Mouse (Mus musculus) megakaryocyte-erythroid progenitor cell, adult 5-6 weeks (primary cell): ENCODE results near the gene Cbr2. TPM values are rescaled to one million over a fixed set of nuclear protein-coding genes. Genes with fewer than 3 reads are reported as not detected.

Experiments
- ATAC-seq: replicated peaks from 2 replicates; pipeline ENCODE4 v1.8.0; 2016; ENCODE audit warnings: mild to moderate bottlenecking, inconsistent platforms; ENCODE audit not compliant: severe bottlenecking, poor library complexity, low FRiP score, low TSS enrichment
- total RNA-seq, 2 experiments: library from RNA; stranded (forward) in 1 of 2; stranded (reverse) in 1 of 2; fragments of 200-1000, 215-1000 nt in 1 of 2; fragments of >200 nt in 1 of 2; fragmentation: Nextera tagmentation in 1 of 2; gene quantifications; 2 replicates each; pipeline ENCODE4 v1.2.3; 2014 to 2017

Gene Cbr2
- total RNA-seq, 2 experiments from 2014 or later: not detected

- ATAC-seq: no peak
Observed at GRCm38 (mm10) chr11:120736424-120736823, 4.5 kb upstream of the Cbr2 start.

GRCm38 (mm10) chr11:120733521-120733920 is 1.6 kb upstream of the Cbr2 start:
- ATAC-seq: no peak

GRCm38 (mm10) chr11:120731395-120731794 is 519 bp downstream of the Cbr2 start:
- no peak for ATAC-seq

- ATAC-seq: no peak
Observed at GRCm38 (mm10) chr11:120730331-120730870, 1.5 kb downstream of the Cbr2 start.

GRCm38 (mm10) chr11:120729432-120730050 is 2.4 kb downstream of the Cbr2 start:
- ATAC-seq: peak; percentile 56

GRCm38 (mm10) chr11:120728530-120729240 is 3.2 kb downstream of the Cbr2 start:
- ATAC-seq: no peak

- no peak for ATAC-seq
Observed at GRCm38 (mm10) chr11:120727564-120727963, 4.3 kb downstream of the Cbr2 start.

GRCm38 (mm10) chr11:120727169-120727527 is 4.8 kb downstream of the Cbr2 start, which contains the start of gene Dcxr:
TSS of gene Dcxr (minus strand) at chr11:120727281.
- ATAC-seq: peak; percentile 89

- ATAC-seq: peak; percentile 40
Observed at GRCm38 (mm10) chr11:120726243-120727168, 5.4 kb downstream of the Cbr2 start.

- no peak for ATAC-seq
Observed at GRCm38 (mm10) chr11:120723509-120723908, 8.4 kb downstream of the Cbr2 start.

GRCm38 (mm10) chr11:120722761-120723382 is 9.0 kb downstream of the Cbr2 start:
- ATAC-seq: no peak

- ATAC-seq: no peak
Observed at GRCm38 (mm10) chr11:120722067-120722630, 9.8 kb downstream of the Cbr2 start.

GRCm38 (mm10) chr11:120721124-120722066 is 10.5 kb downstream of the Cbr2 start, which contains the start of gene Rac3:
TSS of gene Rac3 (plus strand) at chr11:120721470.
- peak; percentile 35; the same call in 1 of the 2 replicates for ATAC-seq

GRCm38 (mm10) chr11:120720450-120720849 is 11.5 kb downstream of the Cbr2 start:
- peak; percentile 76 for ATAC-seq

GRCm38 (mm10) chr11:120719841-120720376 is 12.0 kb downstream of the Cbr2 start:
- ATAC-seq: no peak

GRCm38 (mm10) chr11:120719242-120719641 is 12.7 kb downstream of the Cbr2 start:
- no peak for ATAC-seq

- ATAC-seq: no peak
Observed at GRCm38 (mm10) chr11:120715131-120715530, 16.8 kb downstream of the Cbr2 start.

GRCm38 (mm10) chr11:120714546-120714945 is 17.4 kb downstream of the Cbr2 start:
- no peak for ATAC-seq
